Mouse (Mus musculus): ENCODE data around the gene Zfp39.
"Not testable (repeated sequence)": the region's sequence is repeated elsewhere in the genome, so short reads cannot be mapped to it uniquely, and the experiment has no call there.

The Zfp39 gene

DNA sequence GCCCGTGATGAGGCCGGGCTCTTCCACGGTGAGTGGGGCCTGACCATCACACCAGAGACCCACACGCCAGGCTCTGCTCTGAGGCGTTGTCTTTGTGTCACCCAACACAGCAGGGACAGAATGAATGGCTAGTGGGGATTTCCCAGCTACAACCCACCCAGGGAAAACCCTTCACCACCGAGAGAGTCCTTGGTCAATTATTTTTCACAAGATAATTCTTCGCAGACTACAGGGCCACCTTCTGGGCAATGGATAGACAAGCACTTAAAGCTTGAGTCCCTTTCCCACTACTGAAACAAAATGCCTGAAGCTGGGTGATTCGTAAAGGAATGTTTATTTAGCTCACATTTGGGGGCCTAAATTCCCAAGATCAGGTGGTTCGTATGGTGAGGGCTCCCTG is 18.4 kb upstream of the Zfp39 start:
- no peak for DNase-seq (ENCODE audit: low spot score)

GRCm38 (mm10) chr11:58918759-58919158 is 14.7 kb upstream of the Zfp39 start:
- DNase-seq (ENCODE audit: low spot score): no peak

DNA sequence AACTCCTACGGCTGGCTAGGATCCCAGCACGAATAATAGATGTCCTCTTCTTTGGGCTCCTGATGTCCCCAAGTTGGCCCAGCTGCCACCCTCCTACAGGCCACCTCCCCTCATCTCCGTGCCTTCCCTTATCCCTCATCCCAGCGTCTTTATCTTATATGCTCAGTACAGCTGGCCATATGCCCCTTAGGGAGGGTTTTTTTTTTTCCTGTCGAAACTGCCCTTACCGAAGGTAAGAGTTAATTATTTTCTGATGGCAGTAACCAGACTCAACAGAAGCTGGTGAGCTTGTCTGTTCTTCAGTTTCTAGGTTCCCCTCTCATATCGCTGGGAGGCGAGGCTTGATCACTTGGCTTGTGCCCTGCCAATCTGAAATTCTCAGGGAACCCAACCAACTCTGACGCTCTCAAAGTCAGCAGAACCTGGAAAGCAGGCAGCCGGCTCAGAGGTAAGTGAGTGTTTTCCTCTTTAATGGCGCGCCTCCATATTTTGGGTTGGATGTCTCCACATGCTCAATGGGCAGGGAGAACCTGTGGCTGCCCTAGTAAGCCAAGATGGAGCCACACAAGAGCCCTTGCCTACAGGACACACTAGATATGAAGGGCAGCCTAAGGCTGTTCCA is 13.8 kb upstream of the Zfp39 start, which contains the start of gene Btnl10:
Gene Btnl10, plus strand, starts transcription at position 164 of the 622 bp plus-strand sequence.
- no peak for DNase-seq (ENCODE audit: low spot score)

DNA sequence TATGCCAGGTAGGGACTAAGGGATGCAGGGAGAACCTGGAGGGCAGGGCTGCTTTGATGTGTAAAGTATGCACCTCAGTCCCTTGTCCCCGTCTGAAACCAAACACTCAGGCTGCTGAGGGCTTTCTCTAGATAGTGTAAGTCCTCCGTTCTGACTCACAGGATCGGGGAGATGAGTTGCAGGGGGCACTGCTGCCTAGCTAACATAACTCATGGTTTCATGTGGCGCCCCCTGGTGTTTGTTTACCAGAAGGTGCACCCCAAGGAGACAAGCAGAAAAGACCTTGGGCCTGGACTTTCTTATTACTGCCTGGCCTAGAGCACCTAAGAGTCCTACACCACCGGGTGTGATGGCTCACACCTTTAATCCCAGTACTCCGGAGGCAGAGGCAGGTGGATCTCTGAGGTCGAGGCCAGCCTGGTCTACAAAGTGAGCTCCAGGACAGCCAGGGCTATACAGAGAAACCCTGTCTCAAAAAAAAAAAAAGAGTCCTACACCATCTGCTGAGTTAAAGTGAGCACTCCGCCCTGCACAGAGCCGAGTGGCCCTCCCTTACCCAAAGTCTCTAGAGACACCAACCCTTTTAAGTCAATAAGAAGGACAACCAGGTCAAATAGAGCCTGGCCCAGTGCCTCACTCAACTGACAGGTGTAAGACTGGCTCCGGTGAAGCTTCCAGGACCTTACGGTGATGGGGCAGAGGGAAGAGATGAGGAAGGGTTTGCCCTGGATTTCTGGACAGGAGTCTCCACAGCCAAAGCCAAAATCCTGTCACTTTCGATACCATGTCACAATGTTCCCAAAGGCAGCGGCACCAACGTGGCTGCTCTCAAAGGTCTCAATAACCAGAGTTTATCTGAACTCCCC is 13.1 kb upstream of the Zfp39 start:
- no peak for DNase-seq (ENCODE audit: low spot score)

DNA sequence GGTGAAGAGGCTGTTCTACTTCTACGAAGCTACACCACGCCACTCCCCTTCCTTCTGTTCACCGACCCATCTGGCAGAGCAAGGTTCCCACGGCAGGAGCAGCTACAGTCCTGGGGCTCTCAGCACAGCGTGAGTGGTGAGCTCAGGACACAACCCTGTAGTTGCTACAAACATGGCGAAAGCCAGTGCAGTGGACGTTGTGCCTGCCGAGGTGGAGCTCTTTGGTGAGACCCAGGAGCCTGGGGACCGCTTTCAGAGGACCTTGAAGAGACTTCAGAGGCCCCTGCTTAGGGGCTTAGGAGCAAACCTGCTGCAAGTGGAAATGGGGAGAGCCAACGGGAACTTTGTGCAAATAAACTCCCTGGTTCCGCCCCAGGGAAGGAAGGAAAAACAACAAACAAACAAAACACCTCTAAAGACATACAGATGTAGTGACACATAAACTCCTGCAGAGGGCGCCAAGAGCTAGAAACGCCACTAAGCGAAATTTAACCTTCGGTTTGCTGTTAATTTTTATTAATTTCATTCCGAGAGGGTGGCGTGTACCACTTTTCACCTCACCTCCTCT is 10.5 kb upstream of the Zfp39 start:
- DNase-seq (ENCODE audit: low spot score): no peak

- no peak for DNase-seq (ENCODE audit: low spot score)
These were observed 9.8 kb upstream of the Zfp39 start for GRCm38 (mm10) chr11:58913776-58914175.

DNA sequence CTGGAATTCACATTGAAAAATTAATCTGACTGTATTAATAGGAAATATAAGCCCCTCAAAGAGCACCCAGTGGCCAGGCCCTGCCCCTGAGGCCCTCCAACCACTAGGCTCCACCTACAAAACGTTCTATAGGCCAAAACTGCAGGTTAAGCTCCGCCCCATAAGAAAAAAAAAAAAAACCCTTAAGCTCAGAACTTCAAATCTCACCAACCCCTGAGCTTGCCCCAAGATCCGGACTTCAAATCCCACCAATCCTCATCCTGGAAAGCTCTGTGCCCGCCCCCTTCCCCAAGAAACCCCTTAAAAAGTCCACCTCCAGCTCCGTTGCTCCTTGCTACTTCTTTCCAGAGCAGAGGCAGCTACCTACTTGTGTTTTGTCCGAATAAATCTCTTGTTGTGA is 813 bp upstream of the Zfp39 start:
- DNase-seq (ENCODE audit: low spot score): no peak

GRCm38 (mm10) chr11:58904410-58904718 is 339 bp upstream of the Zfp39 start:
- no peak for DNase-seq (ENCODE audit: low spot score)

DNA sequence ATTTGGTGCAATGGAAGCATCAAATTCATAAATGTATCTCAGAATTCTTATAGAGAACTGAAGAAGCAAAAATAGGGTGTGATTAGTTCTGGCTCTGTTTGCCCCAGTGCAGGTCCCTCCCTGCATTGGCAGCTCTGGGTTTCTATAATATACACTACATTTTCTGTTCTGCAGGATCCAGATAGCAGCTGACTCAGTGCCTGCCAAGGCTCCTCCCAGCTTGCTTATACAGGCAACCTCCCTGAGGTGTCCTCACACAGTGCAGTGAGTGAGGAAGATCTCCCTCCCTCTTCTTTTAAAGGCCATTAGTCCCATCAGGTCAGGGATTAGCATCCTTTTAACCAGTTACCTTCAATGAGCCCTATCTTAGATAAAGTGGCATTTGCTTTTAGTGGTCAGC is 2.9 kb downstream of the Zfp39 start:
- DNase-seq (ENCODE audit: low spot score): no peak

- no peak for DNase-seq (ENCODE audit: low spot score)
These were observed 6.5 kb downstream of the Zfp39 start for GRCm38 (mm10) chr11:58897485-58897884.

GRCm38 (mm10) chr11:58894456-58894855 is 9.6 kb downstream of the Zfp39 start:
- DNase-seq (ENCODE audit: low spot score): no peak

DNA sequence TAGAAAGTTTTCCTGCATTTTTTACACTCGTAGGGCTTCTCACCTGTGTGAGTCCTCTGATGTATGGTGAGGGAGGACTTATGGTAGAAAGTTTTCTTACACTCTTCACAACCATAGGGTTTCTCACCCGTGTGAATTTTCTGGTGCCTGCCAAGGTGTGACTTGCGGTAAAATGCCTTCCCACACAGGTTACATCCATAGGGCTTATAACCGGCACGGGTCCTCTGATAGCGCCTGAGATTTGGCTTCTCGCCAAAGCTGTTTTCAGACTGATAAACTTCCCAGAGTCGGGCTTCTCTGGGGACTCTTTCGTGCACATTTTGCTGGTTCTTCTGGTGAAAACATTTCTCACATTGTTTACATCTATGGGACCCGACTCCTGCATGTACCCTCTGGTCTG is 13.5 kb downstream of the Zfp39 start:
- DNase-seq (ENCODE audit: low spot score): no peak

GRCm38 (mm10) chr11:58883756-58884155 is 20.3 kb downstream of the Zfp39 start:
- DNase-seq (ENCODE audit: low spot score): no peak

- no peak for DNase-seq (ENCODE audit: low spot score)
These were observed 33.1 kb downstream of the Zfp39 start for GRCm38 (mm10) chr11:58870961-58871360.

DNA sequence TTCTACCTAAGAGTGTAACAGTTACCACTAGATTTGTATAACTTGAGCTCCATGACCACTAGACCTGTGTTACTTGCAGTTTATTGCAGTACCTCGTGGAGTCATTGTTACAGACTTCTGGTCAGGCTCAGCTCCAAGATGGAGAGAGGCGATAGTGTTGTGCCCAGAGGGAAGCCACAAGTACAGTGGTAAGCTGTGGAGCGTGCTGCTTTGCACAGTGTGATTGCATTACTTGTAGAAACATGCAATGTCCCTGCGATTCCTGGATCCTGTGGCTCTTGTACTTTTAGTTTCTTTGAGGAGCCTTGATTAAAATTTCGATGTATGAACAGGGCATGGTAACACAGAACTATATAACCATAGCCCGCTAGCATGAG is 36.1 kb downstream of the Zfp39 start:
- no peak for DNase-seq (ENCODE audit: low spot score)

GRCm38 (mm10) chr11:58867039-58867953 is 36.7 kb downstream of the Zfp39 start, which contains the start of gene 2810021J22Rik:
2810021J22Rik (plus strand) TSS chr11:58867216.
- DNase-seq (ENCODE audit: low spot score): peak; percentile 86

DNA sequence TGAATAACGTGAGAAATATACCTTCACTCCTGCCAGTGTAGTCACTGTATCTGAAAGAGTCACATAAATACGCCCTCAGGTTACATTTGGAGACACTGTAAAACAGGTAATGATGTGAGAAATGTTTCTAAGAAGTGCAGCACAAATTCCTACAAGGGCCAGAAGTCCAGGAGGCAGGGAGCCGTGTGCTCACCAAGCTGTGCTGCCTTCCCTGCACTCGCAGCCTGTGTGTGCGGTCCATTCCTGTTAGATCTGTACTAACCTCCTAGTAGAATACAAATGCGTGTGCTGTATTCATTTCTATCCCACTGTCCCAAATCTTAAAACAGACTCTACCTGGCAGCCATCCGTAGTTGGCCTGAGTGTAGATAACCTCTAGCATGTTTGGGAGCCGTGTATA is 43.3 kb downstream of the Zfp39 start:
- DNase-seq (ENCODE audit: low spot score): no peak

DNA sequence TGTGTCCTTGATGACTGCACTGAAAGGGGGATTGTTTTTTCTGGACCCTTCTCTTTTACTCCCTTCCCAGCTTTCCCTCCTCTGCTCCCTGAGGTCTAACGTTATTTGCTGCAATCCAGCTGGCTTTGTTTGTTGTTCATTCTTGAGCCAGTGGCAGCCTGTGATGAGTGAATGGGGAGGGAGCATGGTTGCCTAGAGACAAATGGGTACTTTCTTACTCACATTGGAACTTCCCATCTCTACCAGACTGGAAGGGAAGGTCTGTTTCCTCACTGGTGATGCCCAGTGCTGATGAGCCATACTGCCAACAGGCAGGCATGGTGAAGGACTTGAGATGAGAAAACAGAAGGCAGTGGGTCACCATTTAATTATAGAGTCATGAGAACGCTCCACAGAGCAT is 54.3 kb downstream of the Zfp39 start:
- no peak for DNase-seq (ENCODE audit: low spot score)

DNA sequence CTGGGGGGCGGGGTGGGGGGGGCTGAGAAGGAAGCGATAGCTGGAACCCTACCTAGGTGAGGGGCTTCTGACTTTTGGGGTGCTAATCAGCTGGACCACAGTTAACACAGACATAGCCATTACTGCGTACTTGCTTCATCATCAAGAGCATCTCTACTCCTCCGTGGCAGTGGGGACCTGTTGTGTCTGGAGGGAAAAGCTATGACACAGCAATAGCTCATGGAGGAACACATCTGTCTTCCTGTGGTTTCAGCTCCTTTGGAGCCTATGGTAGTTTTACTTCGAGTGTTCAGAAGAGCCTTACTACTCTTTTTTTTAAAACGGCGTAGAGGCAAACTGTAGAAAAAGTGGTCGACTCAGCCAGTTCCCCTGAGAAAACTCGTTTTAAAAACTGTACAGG is 56.4 kb downstream of the Zfp39 start:
- no peak for DNase-seq (ENCODE audit: low spot score)

- peak; percentile 93 for DNase-seq (ENCODE audit: low spot score)
These were observed 57.0 kb downstream of the Zfp39 start, which contains the start of gene Gm12258 for GRCm38 (mm10) chr11:58846919-58847461. Gm12258 (plus strand) TSS chr11:58847158.

DNA sequence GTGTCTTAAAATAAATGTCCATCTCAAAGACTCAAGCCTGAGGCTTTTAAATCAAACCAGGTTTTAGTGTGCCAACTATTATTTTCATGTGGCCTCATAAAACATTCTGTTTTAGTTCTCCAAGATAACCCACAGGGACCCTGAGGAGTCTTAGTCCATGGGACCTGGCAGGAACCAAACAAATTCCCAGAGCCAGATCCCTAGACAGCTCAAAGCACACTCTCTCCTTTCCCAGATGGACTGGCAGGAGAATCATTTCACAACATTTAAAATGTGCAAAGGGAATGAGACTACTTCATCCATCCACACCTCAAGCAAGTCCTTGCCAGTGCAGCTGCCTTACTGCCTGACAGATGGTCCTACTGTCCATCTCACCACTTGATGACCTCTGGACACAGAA is 65.1 kb downstream of the Zfp39 start, which contains the start of gene Olfr311:
Gene Olfr311, plus strand, starts transcription at position 301 of the 400 bp plus-strand sequence.
- DNase-seq (ENCODE audit: low spot score): not testable (repeated sequence)
